Mouse (Mus musculus) layer of hippocampus, postnatal 25 days (tissue): ENCODE data around the gene Mcts1. TPM values are rescaled to one million over a fixed set of nuclear protein-coding genes. Genes with fewer than 3 reads are reported as not detected.

Experiments
- DNase-seq, 2 experiments: peaks; one replicate each; pipeline ENCODE4 v3.0.0; 2022; ENCODE audit warnings: mixed read lengths in 2 of 2, low spot score in 1 of 2; ENCODE audit errors: extremely low spot score in 1 of 2
- total RNA-seq, 2 experiments: library from RNA; stranded (reverse); gene quantifications; 2 replicates each; pipeline ENCODE4 v1.2.3; 2021

Mcts1 gene
- total RNA-seq, 2 experiments from 2014 or later = 92.2 to 93.4 TPM

- no peak for DNase-seq
Observed at GRCm38 (mm10) chrX:38653181-38653580, 52.8 kb downstream of the Mcts1 start.

GRCm38 (mm10) chrX:38654681-38655080 is 54.3 kb downstream of the Mcts1 start:
- DNase-seq = no peak

DNA sequence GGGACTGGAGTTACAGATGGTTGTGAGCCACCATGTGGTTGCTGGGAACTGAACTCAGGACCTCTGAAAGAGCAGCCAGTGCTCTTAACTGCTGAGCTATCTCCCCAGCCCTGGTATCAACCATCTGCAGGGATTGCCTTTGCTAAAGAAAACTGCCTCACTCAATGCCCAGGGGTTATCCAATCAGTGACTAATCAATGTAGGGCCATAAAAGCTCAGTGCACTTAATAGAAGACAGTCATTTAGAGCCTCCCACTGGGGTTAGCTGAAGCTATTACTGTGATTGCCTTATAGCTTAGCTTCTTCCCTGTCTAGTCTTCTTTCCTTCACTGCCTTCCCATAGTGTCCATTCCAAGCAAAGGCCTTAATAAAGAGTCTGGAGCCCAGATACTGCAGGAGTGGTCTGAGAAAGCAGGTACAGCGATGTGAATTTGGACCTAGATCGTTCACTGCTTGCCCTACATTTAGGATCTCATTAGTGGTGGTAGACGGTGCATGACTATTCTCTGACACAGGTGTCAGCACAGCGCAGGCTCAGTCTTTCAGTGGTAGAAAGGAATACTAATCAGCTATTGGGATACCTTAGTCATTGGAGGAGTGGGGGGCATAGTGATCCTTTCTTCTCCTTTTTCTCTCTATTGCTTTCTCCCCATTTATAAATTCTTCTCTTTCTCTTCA is 56.0 kb downstream of the Mcts1 start:
- DNase-seq = no peak

Other genes with a start within 250 kb of the Mcts1 start
- 10 to 100 TPM; 69.8 to 70.9 TPM for gene Lamp2, start 144.1 kb upstream of the Mcts1 start, total RNA-seq
- 10 to 100 TPM; 32.2 to 34.7 TPM for gene Cul4b, start 24.4 kb upstream of the Mcts1 start, total RNA-seq
- 10 to 100 TPM; 22.7 to 25.6 TPM for gene C1galt1c1, start 34.5 kb downstream of the Mcts1 start, total RNA-seq
- not detected for gene 6030498E09Rik, start 172.1 kb downstream of the Mcts1 start, total RNA-seq